Mouse (Mus musculus) embryo, embryonic 11 days (tissue): ENCODE measurements at regions not wholly inside any gene's neighbourhood (a gene's known extent, or its start where the extent isn't known, plus 50 kb on each side); places are given as distances from the start of the nearest gene placed in this dataset.

ENCODE experiments used
- DNase-seq: peaks from one replicate; pipeline ENCODE4 v3.0.0-alpha.2; 2015

GRCm38 (mm10) chr2:10999217-10999618 lies 172.7 kb upstream of the Prkcq start:
- no peak for DNase-seq

- DNase-seq: no peak
Observed at GRCm38 (mm10) chr2:11005806-11006205, 166.1 kb upstream of the Prkcq start.

- DNase-seq: peak; percentile 8
Observed at GRCm38 (mm10) chr2:11011041-11011962, 160.6 kb upstream of the Prkcq start.

- DNase-seq: no peak
Observed at GRCm38 (mm10) chr2:11012312-11012860, 159.5 kb upstream of the Prkcq start.

GRCm38 (mm10) chr2:11013154-11013553 lies 158.8 kb upstream of the Prkcq start:
- DNase-seq: no peak

GRCm38 (mm10) chr2:11016446-11016845 lies 155.5 kb upstream of the Prkcq start:
- no peak for DNase-seq

GRCm38 (mm10) chr2:11032891-11033290 lies 139.0 kb upstream of the Prkcq start:
- DNase-seq: no peak

GRCm38 (mm10) chr2:11034178-11034577 lies 137.7 kb upstream of the Prkcq start:
- peak; percentile 10 for DNase-seq

- no peak for DNase-seq
Observed at GRCm38 (mm10) chr2:11037343-11037742, 134.6 kb upstream of the Prkcq start.

GRCm38 (mm10) chr2:11038440-11038839 lies 133.5 kb upstream of the Prkcq start:
- DNase-seq: no peak

GRCm38 (mm10) chr2:11040005-11040404 lies 131.9 kb upstream of the Prkcq start:
- no peak for DNase-seq

- DNase-seq: no peak
Observed at GRCm38 (mm10) chr2:11044727-11045274, 127.1 kb upstream of the Prkcq start.

GRCm38 (mm10) chr2:11051621-11052020 lies 120.3 kb upstream of the Prkcq start:
- DNase-seq: no peak

- DNase-seq: peak; percentile 81
Observed at GRCm38 (mm10) chr2:11059731-11060425, 112.0 kb upstream of the Prkcq start.

GRCm38 (mm10) chr2:11067384-11067783 lies 104.5 kb upstream of the Prkcq start:
- peak; percentile 6 for DNase-seq

GRCm38 (mm10) chr2:11083536-11083935 lies 88.4 kb upstream of the Prkcq start:
- no peak for DNase-seq

- peak; percentile 58 for DNase-seq
Observed at GRCm38 (mm10) chr2:11086996-11087395, 84.9 kb upstream of the Prkcq start.

GRCm38 (mm10) chr2:11099834-11100622 lies 71.9 kb upstream of the Prkcq start:
- DNase-seq: peak; percentile 69

GRCm38 (mm10) chr2:11113191-11113590 lies 58.7 kb upstream of the Prkcq start:
- peak; percentile 77 for DNase-seq

GRCm38 (mm10) chr2:11118625-11119024 lies 53.3 kb upstream of the Prkcq start:
- DNase-seq: no peak

GRCm38 (mm10) chr2:11119301-11119700 lies 52.6 kb upstream of the Prkcq start:
- DNase-seq: no peak
